Mouse (Mus musculus) mature B cell (primary cell): ENCODE data around the gene Slbp.

Experiments
- in situ Hi-C: fragments of 300-500 bp; cut with MboI; formaldehyde crosslinking; loops from 2 replicates; pipeline ENCODE4 v1.14.3; 2019

Slbp gene

GRCm38 (mm10) chr5:33681044-33681443, 28.7 kb upstream of the Slbp start:
- in situ Hi-C loops = no loop called here

- in situ Hi-C loops = no loop called here
Observed at GRCm38 (mm10) chr5:33678244-33678643, 25.9 kb upstream of the Slbp start.

GRCm38 (mm10) chr5:33675964-33676363, 23.6 kb upstream of the Slbp start:
- in situ Hi-C loops = no loop called here

- in situ Hi-C loops = no loop called here
Observed at GRCm38 (mm10) chr5:33674439-33674838, 22.1 kb upstream of the Slbp start.

- in situ Hi-C loops = no loop called here
Observed at GRCm38 (mm10) chr5:33671659-33672058, 19.3 kb upstream of the Slbp start.

- in situ Hi-C loops = no loop called here
Observed at GRCm38 (mm10) chr5:33668223-33668622, 15.8 kb upstream of the Slbp start.

GRCm38 (mm10) chr5:33658664-33659050, 6.3 kb upstream of the Slbp start:
- in situ Hi-C loops = no loop called here

- in situ Hi-C loops = no loop called here
Observed at GRCm38 (mm10) chr5:33657787-33658663, 5.7 kb upstream of the Slbp start, which contains the start of the genes Tacc3 and Tmem129. Gene Tacc3 (plus strand): TSS chr5:33658128. Gene Tmem129 (minus strand): TSS chr5:33658416.

GRCm38 (mm10) chr5:33657251-33657786, 4.9 kb upstream of the Slbp start:
- in situ Hi-C loops = no loop called here

GRCm38 (mm10) chr5:33656739-33657138, 4.4 kb upstream of the Slbp start:
- in situ Hi-C loops = no loop called here

GRCm38 (mm10) chr5:33655251-33655840, 3.0 kb upstream of the Slbp start:
- in situ Hi-C loops = no loop called here

- in situ Hi-C loops = no loop called here
Observed at GRCm38 (mm10) chr5:33654424-33654823, 2.0 kb upstream of the Slbp start.

GRCm38 (mm10) chr5:33652783-33653173, 404 bp upstream of the Slbp start:
- in situ Hi-C loops = no loop called here

- in situ Hi-C loops = no loop called here
Observed at GRCm38 (mm10) chr5:33651541-33651920, 843 bp downstream of the Slbp start.

- in situ Hi-C loops = no loop called here
Observed at GRCm38 (mm10) chr5:33651017-33651416, 1.4 kb downstream of the Slbp start.

GRCm38 (mm10) chr5:33640652-33641051, 11.7 kb downstream of the Slbp start:
- in situ Hi-C loops = loop anchor here (25.0 kb wide), 1 partner anchor 1022 kb away; the partner anchor contains the start of genes Grk4 and Nop14

GRCm38 (mm10) chr5:33638826-33639225, 13.5 kb downstream of the Slbp start:
- in situ Hi-C loops = loop anchor here (25.0 kb wide), 1 partner anchor 1023 kb away; the partner anchor contains the start of genes Grk4 and Nop14

GRCm38 (mm10) chr5:33637606-33638350, 14.6 kb downstream of the Slbp start:
- in situ Hi-C loops = loop anchor here (25.0 kb wide), 1 partner anchor 1025 kb away; the partner anchor contains the start of genes Grk4 and Nop14

- in situ Hi-C loops = loop anchor here (25.0 kb wide), 1 partner anchor 1027 kb away; the partner anchor contains the start of genes Grk4 and Nop14
Observed at GRCm38 (mm10) chr5:33635361-33635760, 17.0 kb downstream of the Slbp start.

- in situ Hi-C loops = loop anchor here (25.0 kb wide), 1 partner anchor 1030 kb away; the partner anchor contains the start of genes Grk4 and Nop14
Observed at GRCm38 (mm10) chr5:33632526-33632925, 19.8 kb downstream of the Slbp start.

GRCm38 (mm10) chr5:33630615-33631014, 21.8 kb downstream of the Slbp start:
- in situ Hi-C loops = loop anchor here (25.0 kb wide), 1 partner anchor 1032 kb away; the partner anchor contains the start of genes Grk4 and Nop14

- in situ Hi-C loops = loop anchor here (25.0 kb wide), 1 partner anchor 1032 kb away; the partner anchor contains the start of genes Grk4 and Nop14
Observed at GRCm38 (mm10) chr5:33630061-33630460, 22.3 kb downstream of the Slbp start.
